Mouse (Mus musculus): ENCODE data around the gene Bcas3. TPM values are rescaled to one million over a fixed set of nuclear protein-coding genes. Genes with fewer than 3 reads are reported as not detected.

Bcas3 gene
- polyA plus RNA-seq, 1 experiment from 2014 or later = 18.1 TPM

- 74% methylated on average over 4 of the region's 4 CpGs for whole genome bisulfite sequencing (ENCODE audit: insufficient replicate concordance)
- Histone ChIP-seq H3K9me3 (replicated peaks) (no peaks in the 10 kb centered on the region), H3K9ac (no peak overlapping the region), H3K4me3 (replicated peaks) (no peak overlapping the region), H3K36me3 (replicated peaks) (no peaks in the 10 kb centered on the region), H3K27ac (replicated peaks) (no peak overlapping the region), H3K27me3 (no peaks in the 10 kb centered on the region), H3K4me2 (no peak overlapping the region), H3K4me1 (replicated peaks) (no peaks in the 10 kb centered on the region)
- ATAC-seq (ENCODE audit: insufficient read depth) = no peak
These were observed 188.0 kb downstream of the Bcas3 start for GRCm38 (mm10) chr11:85540989-85541388.

DNA sequence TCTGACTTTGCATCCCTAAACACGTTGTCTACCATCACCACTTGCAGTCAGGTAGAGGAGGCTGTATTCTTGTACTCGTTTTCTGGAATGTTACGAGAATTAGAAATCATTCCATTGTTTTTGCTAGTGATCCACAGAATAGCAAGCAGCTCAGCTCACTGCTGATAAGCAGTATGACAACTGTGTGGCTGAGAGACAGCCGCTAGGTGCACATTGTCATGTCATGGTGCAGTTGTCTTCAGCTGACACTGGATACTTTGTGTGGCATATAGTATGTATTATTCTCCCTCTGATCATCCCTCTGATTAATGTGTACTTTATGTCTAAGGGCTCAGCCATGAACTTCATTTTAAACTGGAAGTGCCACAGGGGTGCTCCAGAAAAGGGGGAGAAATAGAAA is 190.3 kb downstream of the Bcas3 start:
- Histone ChIP-seq H3K9me3 (replicated peaks) (no peaks in the 10 kb centered on the region), H3K36me3 (replicated peaks) (no peaks in the 10 kb centered on the region), H3K27ac (replicated peaks) (no peak overlapping the region), H3K4me1 (replicated peaks) (no peaks in the 10 kb centered on the region), H3K4me3 (replicated peaks) (no peak overlapping the region), H3K27me3 (no peaks in the 10 kb centered on the region), H3K9ac (no peak overlapping the region), H3K4me2 (no peak overlapping the region)
- no peak for ATAC-seq (ENCODE audit: insufficient read depth)
- 64% methylated on average over 4 of the region's 4 CpGs for WGBS (ENCODE audit: insufficient replicate concordance)

DNA sequence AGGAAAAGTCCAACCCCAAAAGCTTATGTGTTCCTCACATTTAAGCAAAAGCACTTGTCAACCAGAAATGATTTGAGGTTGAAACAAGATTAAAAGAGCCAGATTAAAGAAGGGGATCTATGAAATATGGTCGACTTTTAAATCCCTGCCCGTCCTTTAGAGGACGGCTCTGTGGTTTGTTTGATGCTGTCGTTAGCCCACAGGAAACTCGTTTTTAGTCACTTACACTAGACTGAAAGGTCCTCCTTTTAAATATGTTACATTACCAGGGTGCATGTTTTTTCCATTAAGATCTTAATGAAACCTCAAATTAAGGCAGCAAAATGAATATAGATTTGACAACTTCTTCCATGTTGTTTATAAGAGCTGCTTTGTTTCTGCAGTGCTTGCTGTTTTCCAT is 192.6 kb downstream of the Bcas3 start:
- ATAC-seq (ENCODE audit: insufficient read depth) = no peak
- WGBS (ENCODE audit: insufficient replicate concordance) = 14% methylated on average over 5 of the region's 5 CpGs

DNA sequence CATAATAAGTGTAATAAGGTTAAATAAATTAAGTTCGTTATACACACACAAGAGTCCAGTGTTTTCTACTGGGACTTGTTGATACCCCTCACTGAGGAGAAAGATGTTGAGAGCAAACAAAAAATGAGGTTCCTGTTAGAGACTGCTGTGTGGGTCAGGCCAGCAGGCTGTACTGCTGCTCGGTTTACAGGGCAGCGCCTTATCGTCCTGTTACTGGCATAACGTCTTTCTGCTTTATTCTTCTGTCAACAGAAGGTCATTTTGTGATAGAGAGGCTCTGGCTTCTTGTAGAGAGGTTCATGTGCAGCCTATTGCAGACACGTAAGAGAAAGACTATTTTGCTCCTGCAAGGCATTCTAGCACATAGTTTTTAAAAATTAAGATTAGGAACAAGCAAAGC is 195.0 kb downstream of the Bcas3 start:
- 46% methylated on average over 6 of the region's 6 CpGs for WGBS (ENCODE audit: insufficient replicate concordance)
- no peaks in the 10 kb centered on the region for H3K9me3 ChIP-seq (replicated peaks)
- H3K4me3 ChIP-seq (replicated peaks) = no peak overlapping the region
- no peaks in the 10 kb centered on the region for H3K36me3 ChIP-seq (replicated peaks)
- H3K4me2 ChIP-seq = no peak overlapping the region
- H3K27ac ChIP-seq (replicated peaks) = no peak overlapping the region
- H3K27me3 ChIP-seq = no peaks in the 10 kb centered on the region
- no peaks in the 10 kb centered on the region for H3K4me1 ChIP-seq (replicated peaks)
- ATAC-seq (ENCODE audit: insufficient read depth) = no peak
- no peak overlapping the region for H3K9ac ChIP-seq

More for the DNA sequence above, 192.6 kb downstream of the Bcas3 start:
- Histone ChIP-seq H3K27ac (replicated peaks) (no peak overlapping the region), H3K4me2 (no peak overlapping the region), H3K4me3 (replicated peaks) (no peak overlapping the region), H3K9ac (no peak overlapping the region), H3K4me1 (replicated peaks) (no peaks in the 10 kb centered on the region), H3K9me3 (replicated peaks) (no peaks in the 10 kb centered on the region), H3K36me3 (replicated peaks) (no peaks in the 10 kb centered on the region), H3K27me3 (no peaks in the 10 kb centered on the region)

GRCm38 (mm10) chr11:85549651-85550050 is 196.7 kb downstream of the Bcas3 start:
- no peaks in the 10 kb centered on the region for H3K9me3 ChIP-seq (replicated peaks)
- no peak overlapping the region for H3K4me3 ChIP-seq (replicated peaks)
- H3K4me2 ChIP-seq = no peak overlapping the region
- H3K9ac ChIP-seq = no peak overlapping the region
- no peak overlapping the region for H3K27ac ChIP-seq (replicated peaks)
- 67% methylated on average over 3 of the region's 3 CpGs for WGBS (ENCODE audit: insufficient replicate concordance)
- no peak for ATAC-seq (ENCODE audit: insufficient read depth)
- H3K4me1 ChIP-seq (replicated peaks) = peaks cover 2% of the 10 kb centered on the region; the same call in 1 of the 2 replicates
- H3K36me3 ChIP-seq (replicated peaks) = no peaks in the 10 kb centered on the region
- no peaks in the 10 kb centered on the region for H3K27me3 ChIP-seq

DNA sequence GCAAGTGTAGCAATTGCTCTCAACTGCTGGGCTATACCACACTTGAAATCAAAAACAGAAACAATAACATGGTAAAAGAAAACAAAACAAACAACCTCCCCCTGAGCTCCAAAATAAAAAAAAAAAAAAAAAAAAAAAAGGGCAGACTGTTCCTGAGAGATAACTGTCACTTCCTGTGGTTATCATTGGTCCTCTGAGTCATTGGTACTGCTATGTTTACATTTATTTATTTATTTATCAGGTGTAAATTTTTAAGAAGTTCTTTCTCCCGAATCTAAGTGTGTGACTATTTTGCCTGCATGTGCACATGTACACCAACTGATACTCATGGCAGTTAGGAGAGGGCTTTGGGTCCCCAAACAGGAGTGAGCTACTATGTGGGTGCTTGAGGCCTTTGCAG is 202.1 kb downstream of the Bcas3 start:
- Histone ChIP-seq H3K9ac (no peak overlapping the region), H3K27ac (replicated peaks) (no peak overlapping the region), H3K4me2 (no peak overlapping the region), H3K4me1 (replicated peaks) (peaks cover 8% of the 10 kb centered on the region), H3K36me3 (replicated peaks) (no peaks in the 10 kb centered on the region), H3K4me3 (replicated peaks) (no peak overlapping the region), H3K9me3 (replicated peaks) (no peaks in the 10 kb centered on the region), H3K27me3 (no peaks in the 10 kb centered on the region)
- ATAC-seq (ENCODE audit: insufficient read depth) = no peak
- WGBS (ENCODE audit: insufficient replicate concordance) = 9% methylated on average over 1 of the region's 1 CpGs

DNA sequence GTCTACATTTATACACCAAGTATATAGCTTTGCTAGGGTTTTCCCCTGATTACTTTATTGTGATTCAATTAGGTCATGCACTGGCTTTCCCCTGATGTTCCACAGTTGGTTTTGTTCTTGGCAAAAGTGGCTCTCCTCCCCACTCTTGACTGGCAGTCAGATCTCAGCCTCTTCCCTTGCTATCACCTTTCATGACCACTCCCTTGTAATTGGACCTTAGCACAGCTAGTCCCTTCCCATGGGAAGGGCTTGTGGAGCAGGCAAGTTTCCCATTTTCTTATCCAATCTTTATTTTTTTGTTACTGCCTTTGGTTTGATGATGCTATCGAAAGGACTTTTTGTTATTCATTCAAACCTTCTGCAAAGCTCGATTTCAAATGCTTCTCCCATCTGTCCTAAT is 202.8 kb downstream of the Bcas3 start:
- no peaks in the 10 kb centered on the region for H3K36me3 ChIP-seq (replicated peaks)
- WGBS (ENCODE audit: insufficient replicate concordance) = 62% methylated on average over 2 of the region's 2 CpGs
- H3K4me3 ChIP-seq (replicated peaks) = no peak overlapping the region
- no peak overlapping the region for H3K27ac ChIP-seq (replicated peaks)
- ATAC-seq (ENCODE audit: insufficient read depth) = no peak
- H3K4me2 ChIP-seq = no peak overlapping the region
- H3K9me3 ChIP-seq (replicated peaks) = no peaks in the 10 kb centered on the region
- no peaks in the 10 kb centered on the region for H3K27me3 ChIP-seq
- no peak overlapping the region for H3K9ac ChIP-seq
- peaks cover 8% of the 10 kb centered on the region for H3K4me1 ChIP-seq (replicated peaks)

DNA sequence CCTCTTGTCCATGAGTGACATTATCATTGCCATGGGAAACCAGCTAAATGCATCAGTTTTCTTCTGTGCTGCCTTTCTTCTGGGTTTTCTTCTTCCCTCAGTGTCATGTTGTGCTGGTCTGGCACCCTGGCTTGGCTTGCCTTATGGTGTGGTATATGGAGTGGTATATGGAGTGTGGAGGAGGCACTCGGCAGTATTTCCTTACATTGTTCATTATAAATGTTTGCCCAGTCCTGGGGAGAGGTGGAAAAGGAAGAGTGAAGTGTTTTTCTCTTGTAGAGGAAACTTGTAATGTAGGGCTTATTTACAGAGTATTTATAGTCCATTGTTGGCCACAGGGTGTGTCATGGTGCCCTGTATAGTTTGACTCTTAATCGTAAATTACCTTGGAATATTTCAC is 212.1 kb downstream of the Bcas3 start:
- Histone ChIP-seq H3K36me3 (replicated peaks) (no peaks in the 10 kb centered on the region), H3K9me3 (replicated peaks) (no peaks in the 10 kb centered on the region), H3K4me1 (replicated peaks) (no peaks in the 10 kb centered on the region), H3K9ac (no peak overlapping the region), H3K27ac (replicated peaks) (no peak overlapping the region), H3K4me3 (replicated peaks) (no peak overlapping the region), H3K27me3 (no peaks in the 10 kb centered on the region), H3K4me2 (no peak overlapping the region)
- ATAC-seq (ENCODE audit: insufficient read depth) = no peak
- 45% methylated on average over 2 of the region's 2 CpGs for WGBS (ENCODE audit: insufficient replicate concordance)

DNA sequence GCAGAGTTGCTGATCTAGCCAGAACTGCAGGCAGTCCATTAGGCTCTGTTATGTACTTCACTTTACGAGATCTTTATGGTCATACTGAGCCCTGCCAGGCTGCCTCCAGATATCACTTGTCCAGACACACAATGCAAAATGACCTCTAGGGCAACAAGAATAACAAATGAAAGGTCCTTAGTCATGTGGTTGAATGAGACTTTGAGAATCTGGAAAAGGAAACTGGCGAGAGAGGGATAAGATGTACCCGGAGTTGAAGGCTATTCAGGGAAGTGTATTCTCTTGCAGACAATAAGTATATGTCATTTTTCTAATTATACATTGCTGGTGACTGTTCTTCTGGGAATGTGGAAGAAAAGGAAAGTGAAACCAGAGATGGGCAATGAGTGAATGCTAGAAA is 218.1 kb downstream of the Bcas3 start:
- Histone ChIP-seq H3K36me3 (replicated peaks) (no peaks in the 10 kb centered on the region), H3K4me2 (no peak overlapping the region), H3K4me3 (replicated peaks) (no peak overlapping the region), H3K9ac (no peak overlapping the region), H3K27ac (replicated peaks) (no peak overlapping the region), H3K27me3 (no peaks in the 10 kb centered on the region), H3K9me3 (replicated peaks) (no peaks in the 10 kb centered on the region), H3K4me1 (replicated peaks) (no peaks in the 10 kb centered on the region)
- no peak for ATAC-seq (ENCODE audit: insufficient read depth)
- WGBS (ENCODE audit: insufficient replicate concordance) = 64% methylated on average over 3 of the region's 3 CpGs

- Histone ChIP-seq H3K27ac (replicated peaks) (no peak overlapping the region), H3K4me3 (replicated peaks) (no peak overlapping the region), H3K9me3 (replicated peaks) (no peaks in the 10 kb centered on the region), H3K4me2 (no peak overlapping the region), H3K27me3 (no peaks in the 10 kb centered on the region), H3K4me1 (replicated peaks) (no peaks in the 10 kb centered on the region), H3K9ac (no peak overlapping the region), H3K36me3 (replicated peaks) (no peaks in the 10 kb centered on the region)
- 59% methylated on average over 5 of the region's 5 CpGs for WGBS (ENCODE audit: insufficient replicate concordance)
- ATAC-seq (ENCODE audit: insufficient read depth) = no peak
These were observed 219.0 kb downstream of the Bcas3 start for GRCm38 (mm10) chr11:85571936-85572335.

DNA sequence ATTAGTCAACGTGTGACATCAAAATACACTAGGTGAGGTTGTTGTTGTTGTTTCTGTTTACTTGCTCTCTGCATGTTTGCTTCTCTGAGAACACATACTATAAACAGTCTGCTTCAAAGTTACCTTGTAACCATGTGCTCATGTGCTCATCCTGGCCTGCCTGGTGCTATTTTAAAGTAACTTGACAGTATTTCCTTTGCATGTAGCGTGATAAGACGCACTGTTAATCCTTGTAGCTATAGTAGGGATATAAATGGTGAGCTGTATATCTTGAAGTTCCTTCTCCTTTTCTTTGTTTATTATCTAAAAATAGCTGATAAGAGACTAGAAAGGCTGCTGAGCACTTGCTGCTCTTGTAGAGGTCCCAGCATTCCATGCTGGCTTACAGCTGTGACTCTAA is 219.6 kb downstream of the Bcas3 start:
- Histone ChIP-seq H3K4me1 (replicated peaks) (no peaks in the 10 kb centered on the region), H3K27ac (replicated peaks) (no peak overlapping the region), H3K4me3 (replicated peaks) (no peak overlapping the region), H3K27me3 (no peaks in the 10 kb centered on the region), H3K36me3 (replicated peaks) (no peaks in the 10 kb centered on the region), H3K9ac (no peak overlapping the region), H3K9me3 (replicated peaks) (no peaks in the 10 kb centered on the region), H3K4me2 (no peak overlapping the region)
- WGBS (ENCODE audit: insufficient replicate concordance) = 37% methylated on average over 3 of the region's 3 CpGs
- ATAC-seq (ENCODE audit: insufficient read depth) = no peak

- WGBS (ENCODE audit: insufficient replicate concordance) = 2% methylated on average over 4 of the region's 4 CpGs
- no peak overlapping the region for H3K4me2 ChIP-seq
- H3K9me3 ChIP-seq (replicated peaks) = no peaks in the 10 kb centered on the region
- no peak for ATAC-seq (ENCODE audit: insufficient read depth)
- H3K27ac ChIP-seq (replicated peaks) = no peak overlapping the region
- H3K36me3 ChIP-seq (replicated peaks) = no peaks in the 10 kb centered on the region
- no peaks in the 10 kb centered on the region for H3K4me1 ChIP-seq (replicated peaks)
- no peak overlapping the region for H3K9ac ChIP-seq
- no peak overlapping the region for H3K4me3 ChIP-seq (replicated peaks)
- no peaks in the 10 kb centered on the region for H3K27me3 ChIP-seq
These were observed 221.5 kb downstream of the Bcas3 start for GRCm38 (mm10) chr11:85574496-85574895.

Measured in liver, embryonic 15.5 days (tissue).